Mouse (Mus musculus) G1E (cell line): ENCODE results near the gene Max.

ENCODE experiments used
- CTCF ChIP-seq: IDR thresholded peaks from 2 replicates; pipeline ENCODE4 v1.5.1; 2012; ENCODE audit warnings: low read depth, low read length, inconsistent platforms, mixed read lengths
- GATA1 ChIP-seq: IDR thresholded peaks from 2 replicates; pipeline ENCODE4 v1.6.1; 2012; ENCODE audit warnings: borderline replicate concordance, low read length, inconsistent platforms, mixed read lengths
- GATA2 ChIP-seq: IDR thresholded peaks from 2 replicates; pipeline ENCODE4 v1.6.1; 2012; ENCODE audit warnings: low read depth, low read length, inconsistent platforms, borderline replicate concordance
- POLR2AphosphoS5 ChIP-seq: IDR thresholded peaks from 2 replicates; pipeline ENCODE4 v1.6.1; 2012; ENCODE audit warnings: low read depth, low read length, inconsistent platforms; ENCODE audit not compliant: insufficient replicate concordance
- TAL1 ChIP-seq: conservative IDR thresholded peaks from 2 replicates; pipeline ENCODE4 v1.6.1; 2012; ENCODE audit warnings: low read depth, low read length, inconsistent platforms, mixed read lengths

DNA sequence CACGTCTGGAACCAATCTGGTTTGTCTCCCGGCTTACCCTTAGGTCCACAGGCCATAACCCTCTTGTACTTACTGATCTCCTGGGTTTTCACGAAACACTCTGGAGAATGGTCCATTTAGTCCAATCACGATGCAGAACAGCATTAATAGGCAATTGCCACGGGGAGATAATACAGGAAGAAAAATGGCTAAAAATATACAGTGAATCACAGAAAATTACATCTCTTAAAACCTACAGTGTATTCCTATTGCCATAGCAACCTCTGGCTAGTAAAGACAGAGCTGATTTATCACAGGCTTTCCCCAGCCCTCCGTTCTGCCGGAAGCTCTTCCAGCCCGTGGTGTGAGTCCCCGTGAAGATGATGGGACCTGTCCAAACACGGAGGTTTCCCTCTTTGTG is 42.9 kb upstream of the Max start:
- TF ChIP-seq GATA1 (no peak), CTCF (no peak), GATA2 (no peak), TAL1 (no peak), POLR2AphosphoS5 (no peak)
